Mouse (Mus musculus) embryonic fibroblast, embryonic 13.5 days (primary cell): ENCODE results near the gene Tlx2. TPM values are rescaled to one million over a fixed set of nuclear protein-coding genes. Genes with fewer than 3 reads are reported as not detected.

Experiments used
- H3K27ac ChIP-seq: 2 replicates; pipeline ENCODE4 v1.5.1; 2012; ENCODE audit warnings: low read length, control low read depth, inconsistent platforms; ENCODE audit not compliant: insufficient read depth
- H3K4me1 ChIP-seq: 2 replicates; pipeline ENCODE4 v1.6.1; 2011; ENCODE audit warnings: low read length; ENCODE audit not compliant: control insufficient read depth, insufficient read depth
- H3K4me3 ChIP-seq: 2 replicates; pipeline ENCODE4 v1.5.1; 2011; ENCODE audit warnings: mild to moderate bottlenecking, control low read depth, low read length; ENCODE audit not compliant: insufficient read depth
- CTCF ChIP-seq: IDR thresholded peaks from 2 replicates; pipeline ENCODE4 v1.5.1; 2011; ENCODE audit warnings: mild to moderate bottlenecking, control low read depth, low read length, moderate library complexity, borderline replicate concordance; ENCODE audit not compliant: insufficient read depth
- POLR2A ChIP-seq: IDR thresholded peaks from 2 replicates; pipeline ENCODE4 v1.6.1; 2011; ENCODE audit warnings: low read depth, mild to moderate bottlenecking, control low read depth, low read length, moderate library complexity
- polyA plus RNA-seq: library from polyadenylated mRNA; stranded (reverse); fragments of >200 nt; gene quantifications from 2 replicates; pipeline ENCODE4 v1.2.4, GENCODE M21; 2011; ENCODE audit warnings: low read depth; ENCODE audit not compliant: missing spikeins, insufficient read length

The Tlx2 gene
- polyA plus RNA-seq, 1 experiment: not detected

GRCm38 (mm10) chr6:83027706-83028105, 42.4 kb downstream of the Tlx2 start:
- H3K27ac ChIP-seq: peak overlapping the region; percentile 51
- peak; percentile 43; the same call in 1 of the 2 replicates for TF ChIP-seq POLR2A
- no peak for TF ChIP-seq CTCF
- H3K4me3 ChIP-seq: no peak overlapping the region
- H3K4me1 ChIP-seq: peaks cover 38% of the 10 kb centered on the region

- H3K27ac ChIP-seq: peak overlapping the region; percentile 47
- no peak overlapping the region for H3K4me3 ChIP-seq
- H3K4me1 ChIP-seq: peaks cover 38% of the 10 kb centered on the region
- TF ChIP-seq POLR2A: no peak
- no peak for TF ChIP-seq CTCF
Observed at GRCm38 (mm10) chr6:83027293-83027692, 42.8 kb downstream of the Tlx2 start.

GRCm38 (mm10) chr6:83025221-83025620, 44.9 kb downstream of the Tlx2 start:
- Histone ChIP-seq H3K4me1 (peaks cover 36% of the 10 kb centered on the region), H3K4me3 (no peak overlapping the region), H3K27ac (peak overlapping the region; percentile 95)
- TF ChIP-seq POLR2A: 0 out of 2 replicates have a peak, but pooled peaks have one; percentile 30
- no peak for TF ChIP-seq CTCF

- TF ChIP-seq POLR2A: no peak; the same call in 1 of the 2 replicates
- no peak for TF ChIP-seq CTCF
- H3K27ac ChIP-seq: peak overlapping the region; percentile 95
Observed at GRCm38 (mm10) chr6:83024421-83024820, 45.7 kb downstream of the Tlx2 start.

GRCm38 (mm10) chr6:83023786-83024185, 46.3 kb downstream of the Tlx2 start:
- Histone ChIP-seq H3K27ac (peak overlapping the region; percentile 95), H3K4me3 (no peak overlapping the region)
- no peak for TF ChIP-seq CTCF
- no peak for TF ChIP-seq POLR2A

More at GRCm38 (mm10) chr6:83024421-83024820, 45.7 kb downstream of the Tlx2 start:
- peaks cover 36% of the 10 kb centered on the region for H3K4me1 ChIP-seq
- no peak overlapping the region for H3K4me3 ChIP-seq

GRCm38 (mm10) chr6:83023008-83023407, 47.1 kb downstream of the Tlx2 start:
- H3K4me3 ChIP-seq: no peak overlapping the region
- peak overlapping the region; percentile 95; the same call in 1 of the 2 replicates for H3K27ac ChIP-seq

More at GRCm38 (mm10) chr6:83023786-83024185, 46.3 kb downstream of the Tlx2 start:
- H3K4me1 ChIP-seq: peaks cover 32% of the 10 kb centered on the region

GRCm38 (mm10) chr6:83020836-83021593, 49.1 kb downstream of the Tlx2 start:
- H3K4me1 ChIP-seq: peaks cover 27% of the 10 kb centered on the region
- no peak overlapping the region for H3K4me3 ChIP-seq
- no peak for TF ChIP-seq CTCF
- no peak for TF ChIP-seq POLR2A
- H3K27ac ChIP-seq: no peak overlapping the region

More at GRCm38 (mm10) chr6:83023008-83023407, 47.1 kb downstream of the Tlx2 start:
- H3K4me1 ChIP-seq: peaks cover 26% of the 10 kb centered on the region
- TF ChIP-seq CTCF (no peak), POLR2A (no peak)

GRCm38 (mm10) chr6:83020121-83020520, 50.0 kb downstream of the Tlx2 start:
- H3K4me1 ChIP-seq: peaks cover 29% of the 10 kb centered on the region
- no peak overlapping the region for H3K27ac ChIP-seq
- no peak for TF ChIP-seq CTCF
- no peak for TF ChIP-seq POLR2A

GRCm38 (mm10) chr6:83019044-83019443, 51.0 kb downstream of the Tlx2 start:
- TF ChIP-seq POLR2A (no peak), CTCF (no peak)

More at GRCm38 (mm10) chr6:83020121-83020520, 50.0 kb downstream of the Tlx2 start:
- H3K4me3 ChIP-seq: no peak overlapping the region

More at GRCm38 (mm10) chr6:83019044-83019443, 51.0 kb downstream of the Tlx2 start:
- Histone ChIP-seq H3K27ac (no peak overlapping the region), H3K4me1 (peaks cover 26% of the 10 kb centered on the region), H3K4me3 (no peak overlapping the region)

Other genes starting within 250 kb of the Tlx2 start
- gene Sema4f, start 130.5 kb downstream of the Tlx2 start, polyA plus RNA-seq: 1.3 and 2.7 TPM in 2 replicates
- 0.78 TPM in 1 of 2 replicates, not detected in the other for gene M1ap, start 123.4 kb downstream of the Tlx2 start, polyA plus RNA-seq
- 37.9 and 56.4 TPM in 2 replicates for gene Dok1, start 36.8 kb downstream of the Tlx2 start, polyA plus RNA-seq
- gene Loxl3, start 36.1 kb downstream of the Tlx2 start, polyA plus RNA-seq: 124 and 241 TPM in 2 replicates
- gene Aup1, start 15.8 kb downstream of the Tlx2 start, polyA plus RNA-seq: 129 and 133 TPM in 2 replicates
- gene Htra2, start 15.0 kb downstream of the Tlx2 start, polyA plus RNA-seq: 56.3 and 60.8 TPM in 2 replicates
- gene Dqx1, start 12.4 kb downstream of the Tlx2 start, polyA plus RNA-seq: 0.25 and 0.84 TPM in 2 replicates
- 12.1 and 15.2 TPM in 2 replicates for gene Pcgf1, start 7.6 kb upstream of the Tlx2 start, polyA plus RNA-seq
- not detected in 2 replicates for gene Lbx2, start 16.1 kb upstream of the Tlx2 start, polyA plus RNA-seq
- gene Ccdc142, start 31.3 kb upstream of the Tlx2 start, polyA plus RNA-seq: 0.60 TPM in 1 of 2 replicates, not detected in the other
- gene Gm42688, start 31.3 kb upstream of the Tlx2 start, polyA plus RNA-seq: 1.2 and 1.9 TPM in 2 replicates
- 41.9 and 42.7 TPM in 2 replicates for gene Mrpl53, start 38.7 kb upstream of the Tlx2 start, polyA plus RNA-seq
- gene Mogs, start 45.2 kb upstream of the Tlx2 start, polyA plus RNA-seq: 28.0 TPM in 2 replicates
- gene Wbp1, start 51.3 kb upstream of the Tlx2 start, polyA plus RNA-seq: 37.3 and 44.5 TPM in 2 replicates
- 6.6 and 7.4 TPM in 2 replicates for gene Ino80b, start 55.1 kb upstream of the Tlx2 start, polyA plus RNA-seq
- gene Rtkn, start 65.2 kb upstream of the Tlx2 start, polyA plus RNA-seq: 13.4 and 15.4 TPM in 2 replicates
- 5.4 TPM in 2 replicates for gene Wdr54, start 86.1 kb upstream of the Tlx2 start, polyA plus RNA-seq
- 0.51 and 0.70 TPM in 2 replicates for gene 1700003E16Rik, start 86.1 kb upstream of the Tlx2 start, polyA plus RNA-seq
- gene Dctn1, start 95.6 kb upstream of the Tlx2 start, polyA plus RNA-seq: 92.5 and 98.8 TPM in 2 replicates
- gene Slc4a5, start 149.5 kb upstream of the Tlx2 start, polyA plus RNA-seq: not detected in 2 replicates